Mouse (Mus musculus): ENCODE measurements around the gene Vmp1. TPM values are rescaled to one million over a fixed set of nuclear protein-coding genes. Genes with fewer than 3 reads are reported as not detected.

Gene Vmp1
- polyA plus RNA-seq, 1 experiment from 2014 or later = 145 TPM

DNA sequence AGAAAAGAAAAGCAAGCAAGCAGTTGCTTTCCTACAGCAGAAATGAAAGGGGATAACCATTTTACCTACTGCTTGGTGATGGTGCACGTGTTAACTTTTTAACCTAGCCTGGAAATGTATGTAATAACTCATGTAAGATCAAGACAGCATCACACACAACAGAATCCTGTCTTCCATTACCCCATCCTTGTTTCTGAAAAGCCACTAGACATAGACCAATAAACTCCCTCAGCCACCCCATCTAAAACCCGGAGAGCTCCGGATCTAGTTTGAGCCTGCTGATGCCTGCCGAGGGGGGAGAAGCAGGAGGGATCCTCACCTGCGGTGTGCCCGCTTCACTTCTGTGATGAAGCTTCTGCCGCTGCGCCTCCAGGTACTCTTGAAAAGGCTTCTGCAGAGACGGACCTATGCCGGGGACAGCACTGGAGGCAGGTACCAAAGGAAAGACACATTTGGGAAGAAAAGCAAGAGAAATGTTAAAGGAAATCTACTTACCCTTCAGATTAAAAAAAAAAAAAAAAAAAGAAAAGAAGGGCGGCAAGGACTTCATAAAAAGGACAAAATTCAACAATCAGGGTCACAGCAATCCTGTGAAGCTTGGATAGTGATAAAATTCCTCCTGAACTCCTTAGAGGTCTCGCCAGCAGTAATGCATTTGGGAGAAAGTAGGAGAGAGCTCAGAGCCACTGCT is 97.3 kb downstream of the Vmp1 start:
- ATAC-seq (ENCODE audit: insufficient number of reproducible peaks, insufficient read depth, low FRiP score, low read depth) = no peak
- Histone ChIP-seq H3K27ac (ENCODE audit: low read length) (peak overlapping the region; percentile 98), H3K9me3 (ENCODE audit: control insufficient read depth, low read depth, low read length) (no peaks in the 10 kb centered on the region), H3K4me2 (replicated peaks; ENCODE audit: low read depth, low read length) (peak overlapping the region; percentile 59), H3K4me3 (ENCODE audit: low read depth, low read length) (peak overlapping the region; percentile 49), H3K27me3 (ENCODE audit: control insufficient read depth, insufficient read depth, low read length) (no peaks in the 10 kb centered on the region), H3K4me1 (ENCODE audit: control insufficient read depth, insufficient read depth, low read length) (peaks cover 10% of the 10 kb centered on the region; the same call in 1 of the 2 replicates), H3K9ac (replicated peaks; ENCODE audit: low read depth, low read length) (peak overlapping the region; percentile 80), H3K36me3 (ENCODE audit: control insufficient read depth, insufficient read depth, low read length) (no peaks in the 10 kb centered on the region)
- 7% methylated on average over 12 of the region's 12 CpGs for WGBS

DNA sequence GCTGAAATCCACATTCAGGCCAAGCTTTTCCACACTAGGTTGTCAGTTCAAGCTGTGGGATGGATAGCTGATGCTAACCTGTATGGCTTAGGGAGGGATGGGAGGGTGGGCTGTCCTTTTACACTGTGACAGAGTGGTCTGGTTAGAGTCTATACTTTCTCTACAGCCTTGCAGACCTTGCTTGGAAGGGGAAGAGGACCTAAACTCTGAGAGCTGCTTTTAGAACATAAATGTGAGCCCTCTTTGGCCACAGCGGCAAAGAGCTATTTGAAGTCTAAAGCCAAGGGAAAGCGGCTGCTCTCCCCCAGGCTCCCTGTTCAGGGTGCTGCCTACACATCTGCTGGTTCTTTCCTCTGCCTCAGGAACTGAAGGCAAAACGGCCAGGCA is 98.0 kb downstream of the Vmp1 start:
- Histone ChIP-seq H3K4me3 (ENCODE audit: low read depth, low read length) (peak overlapping the region; percentile 49), H3K9ac (replicated peaks; ENCODE audit: low read depth, low read length) (peak overlapping the region; percentile 80), H3K36me3 (ENCODE audit: control insufficient read depth, insufficient read depth, low read length) (no peaks in the 10 kb centered on the region), H3K27me3 (ENCODE audit: control insufficient read depth, insufficient read depth, low read length) (no peaks in the 10 kb centered on the region), H3K4me2 (replicated peaks; ENCODE audit: low read depth, low read length) (peak overlapping the region; percentile 59), H3K9me3 (ENCODE audit: control insufficient read depth, low read depth, low read length) (no peaks in the 10 kb centered on the region), H3K4me1 (ENCODE audit: control insufficient read depth, insufficient read depth, low read length) (peaks cover 10% of the 10 kb centered on the region; the same call in 1 of the 2 replicates), H3K27ac (ENCODE audit: low read length) (peak overlapping the region; percentile 98)
- WGBS = 32% methylated on average over 3 of the region's 3 CpGs
- no peak for ATAC-seq (ENCODE audit: insufficient number of reproducible peaks, insufficient read depth, low FRiP score, low read depth)

DNA sequence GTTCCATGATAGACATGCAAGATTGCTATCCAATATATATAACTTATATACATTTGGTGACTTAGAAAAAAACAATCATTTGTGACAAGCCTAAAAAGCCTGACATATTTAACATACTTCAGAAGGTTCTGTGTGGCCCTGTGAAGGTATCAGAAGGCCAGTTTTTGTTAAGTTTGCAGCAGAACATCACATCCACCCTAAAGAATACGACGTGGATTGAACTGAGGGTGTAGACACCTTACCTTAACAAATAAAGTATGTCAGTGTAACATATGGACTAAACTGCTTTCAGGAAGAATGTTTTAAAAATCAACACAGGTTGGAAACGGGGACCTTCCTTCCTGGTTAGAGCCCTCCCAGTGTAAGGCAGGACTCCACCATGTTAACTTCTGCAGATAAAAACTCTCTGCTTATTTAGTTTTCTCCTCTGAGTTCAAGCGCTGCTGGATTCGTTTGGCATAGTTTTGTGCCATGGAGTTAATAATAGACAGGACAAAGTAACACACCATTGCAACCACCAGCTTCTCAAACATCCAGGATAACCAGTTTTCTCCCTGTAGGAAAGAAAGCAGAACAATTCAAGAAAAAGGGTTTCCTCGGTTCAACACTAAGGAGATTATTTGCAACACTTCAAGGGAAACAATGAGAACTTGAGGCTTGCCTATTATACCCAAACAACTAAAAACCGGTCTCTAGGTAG is 98.6 kb downstream of the Vmp1 start:
- no peaks in the 10 kb centered on the region for H3K27me3 ChIP-seq (ENCODE audit: control insufficient read depth, insufficient read depth, low read length)
- ATAC-seq (ENCODE audit: insufficient number of reproducible peaks, insufficient read depth, low FRiP score, low read depth) = no peak
- no peaks in the 10 kb centered on the region for H3K9me3 ChIP-seq (ENCODE audit: control insufficient read depth, low read depth, low read length)
- H3K9ac ChIP-seq (replicated peaks; ENCODE audit: low read depth, low read length) = peak overlapping the region; percentile 80
- no peaks in the 10 kb centered on the region for H3K36me3 ChIP-seq (ENCODE audit: control insufficient read depth, insufficient read depth, low read length)
- peak overlapping the region; percentile 98 for H3K27ac ChIP-seq (ENCODE audit: low read length)
- H3K4me1 ChIP-seq (ENCODE audit: control insufficient read depth, insufficient read depth, low read length) = peaks cover 14% of the 10 kb centered on the region
- H3K4me3 ChIP-seq (ENCODE audit: low read depth, low read length) = peak overlapping the region; percentile 49
- WGBS = 63% methylated on average over 7 of the region's 7 CpGs
- peak overlapping the region; percentile 59 for H3K4me2 ChIP-seq (replicated peaks; ENCODE audit: low read depth, low read length)

DNA sequence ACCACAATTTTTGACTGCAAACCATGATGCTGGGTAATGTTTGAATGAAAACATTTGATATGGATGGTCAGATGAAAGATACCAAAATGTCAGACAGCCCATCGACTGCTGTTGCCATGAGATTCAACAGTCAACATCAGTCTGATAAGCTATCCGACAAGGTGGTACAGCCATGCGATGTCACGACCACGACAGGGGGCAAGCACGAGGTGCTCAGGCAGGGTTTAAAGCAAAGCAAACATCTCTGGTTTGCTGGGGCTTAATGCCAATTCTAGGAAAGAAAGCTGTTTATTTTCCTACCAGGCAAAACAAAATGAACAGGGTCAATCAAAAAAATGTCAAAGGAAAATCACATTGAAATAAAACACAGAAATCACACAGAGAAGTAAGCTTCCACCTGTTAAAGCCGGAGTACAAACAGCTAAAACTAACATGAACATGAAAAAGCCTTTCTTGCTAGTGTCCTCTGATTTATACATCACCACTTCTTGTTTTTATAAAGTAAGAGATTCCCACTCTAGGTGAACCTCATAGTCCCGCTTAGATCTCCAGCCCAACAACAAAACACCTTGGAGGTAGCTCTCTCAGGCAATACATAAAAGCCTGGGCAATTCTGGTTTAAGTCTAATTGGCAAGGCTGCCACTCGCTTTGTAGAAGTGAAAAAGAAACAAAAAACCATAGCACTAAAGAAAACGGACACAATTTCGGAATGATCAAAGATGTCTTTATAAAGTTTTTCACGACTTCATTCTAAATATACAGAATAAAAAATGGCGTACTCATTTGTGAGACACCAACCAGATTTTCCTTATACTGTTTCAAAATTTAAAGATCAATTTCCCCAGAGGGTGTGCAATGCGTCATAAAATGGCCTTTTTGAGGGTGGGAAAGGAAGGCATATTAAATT is 99.4 kb downstream of the Vmp1 start:
- H3K9ac ChIP-seq (replicated peaks; ENCODE audit: low read depth, low read length) = peak overlapping the region; percentile 80; the same call in 1 of the 2 replicates
- H3K4me3 ChIP-seq (ENCODE audit: low read depth, low read length) = peak overlapping the region; percentile 49
- H3K27me3 ChIP-seq (ENCODE audit: control insufficient read depth, insufficient read depth, low read length) = no peaks in the 10 kb centered on the region
- no peaks in the 10 kb centered on the region for H3K9me3 ChIP-seq (ENCODE audit: control insufficient read depth, low read depth, low read length)
- ATAC-seq (ENCODE audit: insufficient number of reproducible peaks, insufficient read depth, low FRiP score, low read depth) = no peak
- WGBS = 73% methylated on average over 14 of the region's 14 CpGs
- peak overlapping the region; percentile 59 for H3K4me2 ChIP-seq (replicated peaks; ENCODE audit: low read depth, low read length)
- peaks cover 22% of the 10 kb centered on the region for H3K4me1 ChIP-seq (ENCODE audit: control insufficient read depth, insufficient read depth, low read length)
- peak overlapping the region; percentile 98; the same call in 1 of the 2 replicates for H3K27ac ChIP-seq (ENCODE audit: low read length)
- no peaks in the 10 kb centered on the region for H3K36me3 ChIP-seq (ENCODE audit: control insufficient read depth, insufficient read depth, low read length)

DNA sequence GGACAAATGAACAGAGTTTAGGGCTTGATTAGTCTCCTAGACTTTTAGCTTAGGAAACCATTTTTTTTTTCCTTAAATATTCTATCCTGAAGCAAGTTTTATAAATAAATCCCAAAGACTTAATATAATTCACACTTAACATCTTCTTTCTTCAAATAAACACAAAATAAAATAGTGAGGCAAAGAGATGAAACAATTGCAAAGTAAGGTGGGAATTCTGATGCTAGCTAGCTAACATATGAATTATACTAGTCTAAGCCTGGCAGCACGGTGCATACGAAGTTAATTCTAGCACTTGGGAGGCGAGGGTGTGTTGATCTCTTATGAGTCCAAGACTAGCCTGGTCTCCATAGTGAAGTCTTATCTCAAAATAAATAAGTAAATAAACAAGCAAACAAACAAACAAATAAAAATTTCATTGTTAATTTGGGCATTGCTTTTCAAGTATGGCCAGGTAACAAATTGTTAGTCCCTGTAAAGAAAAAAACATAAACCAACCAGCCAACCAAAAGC is 100.3 kb downstream of the Vmp1 start:
- H3K36me3 ChIP-seq (ENCODE audit: control insufficient read depth, insufficient read depth, low read length) = no peaks in the 10 kb centered on the region
- no peak overlapping the region for H3K4me2 ChIP-seq (replicated peaks; ENCODE audit: low read depth, low read length)
- no peak overlapping the region for H3K4me3 ChIP-seq (ENCODE audit: low read depth, low read length)
- peaks cover 29% of the 10 kb centered on the region for H3K4me1 ChIP-seq (ENCODE audit: control insufficient read depth, insufficient read depth, low read length)
- WGBS = 85% methylated on average over 3 of the region's 3 CpGs
- ATAC-seq (ENCODE audit: insufficient number of reproducible peaks, insufficient read depth, low FRiP score, low read depth) = no peak
- H3K9ac ChIP-seq (replicated peaks; ENCODE audit: low read depth, low read length) = no peak overlapping the region
- no peaks in the 10 kb centered on the region for H3K27me3 ChIP-seq (ENCODE audit: control insufficient read depth, insufficient read depth, low read length)
- H3K27ac ChIP-seq (ENCODE audit: low read length) = no peak overlapping the region
- H3K9me3 ChIP-seq (ENCODE audit: control insufficient read depth, low read depth, low read length) = no peaks in the 10 kb centered on the region

DNA sequence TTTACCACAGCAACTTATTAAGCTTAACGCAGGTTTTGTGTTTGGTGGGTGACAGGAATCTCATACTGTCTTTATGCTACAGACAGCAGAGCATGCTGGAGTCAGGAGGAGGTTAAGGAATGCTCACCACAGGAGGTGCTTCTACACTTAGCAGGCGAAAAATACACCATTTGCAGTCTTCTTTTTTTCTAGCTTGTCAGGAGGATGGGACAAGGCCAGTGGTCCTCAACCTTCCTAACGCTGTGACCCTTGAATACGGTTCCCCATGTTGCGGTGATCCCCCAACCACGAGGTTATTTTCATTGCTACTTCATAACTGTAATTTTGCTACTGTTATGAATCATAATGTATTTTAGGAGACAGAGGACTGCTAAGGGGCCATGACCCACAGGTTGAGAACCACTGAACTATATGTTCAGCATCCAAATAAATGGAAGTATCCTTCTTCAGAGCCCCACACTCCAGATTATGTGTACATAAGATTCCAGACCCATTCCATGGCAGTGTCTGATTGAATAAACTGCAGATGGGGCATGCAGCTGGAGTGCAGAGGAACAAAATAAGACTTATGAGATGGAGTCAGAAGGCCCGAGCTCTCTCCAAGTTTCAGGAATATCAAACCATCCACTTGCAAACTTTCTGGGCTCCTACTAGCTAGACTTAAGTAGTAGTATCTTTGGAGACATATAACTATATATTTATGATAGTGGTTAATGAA is 100.9 kb downstream of the Vmp1 start:
- Histone ChIP-seq H3K36me3 (ENCODE audit: control insufficient read depth, insufficient read depth, low read length) (no peaks in the 10 kb centered on the region), H3K4me1 (ENCODE audit: control insufficient read depth, insufficient read depth, low read length) (peaks cover 22% of the 10 kb centered on the region), H3K27ac (ENCODE audit: low read length) (no peak overlapping the region), H3K9me3 (ENCODE audit: control insufficient read depth, low read depth, low read length) (no peaks in the 10 kb centered on the region), H3K27me3 (ENCODE audit: control insufficient read depth, insufficient read depth, low read length) (no peaks in the 10 kb centered on the region), H3K9ac (replicated peaks; ENCODE audit: low read depth, low read length) (no peak overlapping the region), H3K4me2 (replicated peaks; ENCODE audit: low read depth, low read length) (no peak overlapping the region), H3K4me3 (ENCODE audit: low read depth, low read length) (no peak overlapping the region)
- no peak for ATAC-seq (ENCODE audit: insufficient number of reproducible peaks, insufficient read depth, low FRiP score, low read depth)
- 88% methylated on average over 7 of the region's 7 CpGs for WGBS

DNA sequence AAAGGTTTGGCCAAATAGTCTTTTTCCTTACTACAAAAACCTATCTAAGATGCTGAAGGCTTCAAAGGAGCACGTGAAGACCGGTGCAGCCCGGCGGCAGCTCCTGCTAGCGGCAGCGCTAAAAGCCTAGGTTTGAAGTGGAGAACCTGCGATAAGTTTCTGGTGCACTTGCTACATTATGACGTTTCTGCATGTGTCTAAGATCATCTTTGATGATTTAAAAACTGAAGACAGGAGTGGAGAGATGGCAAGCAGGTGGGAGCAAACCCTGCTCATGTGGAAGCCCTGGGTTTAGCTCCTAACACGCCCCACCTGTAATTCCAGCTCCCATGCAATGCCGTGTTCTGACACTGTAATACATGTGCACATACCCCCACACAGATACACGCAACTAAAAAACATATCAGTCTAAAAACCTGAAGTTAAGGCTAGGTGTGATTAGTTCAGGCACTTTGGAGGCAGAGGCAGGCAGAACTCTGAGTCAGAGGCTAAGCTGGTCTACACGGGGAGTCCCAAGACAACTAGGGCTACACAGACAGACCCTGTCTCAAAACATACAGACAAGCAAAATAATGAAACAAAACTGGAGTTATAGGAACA is 101.6 kb downstream of the Vmp1 start:
- H3K4me3 ChIP-seq (ENCODE audit: low read depth, low read length) = no peak overlapping the region
- no peak overlapping the region for H3K9ac ChIP-seq (replicated peaks; ENCODE audit: low read depth, low read length)
- H3K27me3 ChIP-seq (ENCODE audit: control insufficient read depth, insufficient read depth, low read length) = no peaks in the 10 kb centered on the region
- 0 out of 2 replicates have a peak overlapping the region, but pooled peaks have one; percentile 18 for H3K4me2 ChIP-seq (replicated peaks; ENCODE audit: low read depth, low read length)
- no peak for ATAC-seq (ENCODE audit: insufficient number of reproducible peaks, insufficient read depth, low FRiP score, low read depth)
- H3K4me1 ChIP-seq (ENCODE audit: control insufficient read depth, insufficient read depth, low read length) = peaks cover 27% of the 10 kb centered on the region
- H3K27ac ChIP-seq (ENCODE audit: low read length) = peak overlapping the region; percentile 81
- no peaks in the 10 kb centered on the region for H3K36me3 ChIP-seq (ENCODE audit: control insufficient read depth, insufficient read depth, low read length)
- no peaks in the 10 kb centered on the region for H3K9me3 ChIP-seq (ENCODE audit: control insufficient read depth, low read depth, low read length)
- WGBS = 86% methylated on average over 12 of the region's 12 CpGs
